Mouse (Mus musculus) lung, postnatal 0 days (tissue): ENCODE measurements around the gene Cmtm4. TPM values are rescaled to one million over a fixed set of nuclear protein-coding genes. Genes with fewer than 3 reads are reported as not detected.

Experiments
- ATAC-seq: fragments of 200-750 bp; cut with Nextera tagmentation; 2 replicates; pipeline ENCODE4 v1.8.0; 2017; ENCODE audit warnings: moderate library complexity
- DNase-seq: peaks from one replicate; pipeline ENCODE4 v3.0.0-alpha.2; 2016; ENCODE audit warnings: low spot score
- H3K27ac ChIP-seq: fragments of 300-500 bp; sonication (generic); 2 replicates; pipeline ENCODE4 v1.5.1; 2014; ENCODE audit warnings: antibody characterized with exemption, mild to moderate bottlenecking, low read length, mixed read lengths
- H3K27me3 ChIP-seq: fragments of 300-500 bp; sonication (generic); replicated peaks from 2 replicates; pipeline ENCODE4 v1.6.1; 2014; ENCODE audit warnings: low read length, mixed read lengths; ENCODE audit not compliant: insufficient read depth
- H3K36me3 ChIP-seq: fragments of 300-500 bp; sonication (generic); 2 replicates; pipeline ENCODE4 v1.6.1; 2014; ENCODE audit warnings: low read length, mixed read lengths; ENCODE audit not compliant: insufficient read depth
- H3K4me1 ChIP-seq: fragments of 300-500 bp; sonication (generic); 2 replicates; pipeline ENCODE4 v1.6.1; 2014; ENCODE audit warnings: antibody characterized with exemption, low read depth, low read length, mixed read lengths; ENCODE audit not compliant: insufficient read depth
- H3K4me2 ChIP-seq: fragments of 300-500 bp; sonication (generic); replicated peaks from 2 replicates; pipeline ENCODE4 v1.6.1; 2014; ENCODE audit warnings: low read depth, mild to moderate bottlenecking, low read length, moderate library complexity, mixed read lengths
- H3K4me3 ChIP-seq: fragments of 300-500 bp; sonication (generic); 2 replicates; pipeline ENCODE4 v1.5.1; 2014; ENCODE audit warnings: low read depth, low read length
- H3K9ac ChIP-seq: fragments of 300-500 bp; sonication (generic); replicated peaks from 2 replicates; pipeline ENCODE4 v1.6.1; 2014; ENCODE audit warnings: low read depth, mild to moderate bottlenecking
- H3K9me3 ChIP-seq: fragments of 300-500 bp; sonication (generic); 2 replicates; pipeline ENCODE4 v1.6.1; 2016; ENCODE audit warnings: low read length, mixed read lengths
- CTCF ChIP-seq: IDR thresholded peaks from 2 replicates; pipeline ENCODE4 v1.5.1; 2016; ENCODE audit warnings: antibody characterized with exemption, mild to moderate bottlenecking
- EP300 ChIP-seq: IDR thresholded peaks from 2 replicates; pipeline ENCODE4 v1.6.1; 2016; ENCODE audit warnings: antibody characterized with exemption, mild to moderate bottlenecking, control low read depth
- WGBS: fragments of 180-500 bp; shearing (Covaris S2); extraction: QIAGEN DNeasy Blood & Tissue Kit; methylation state at CpG from one replicate; pipeline ENCODE4 v1.1.7; 2014; 5-methylcytosine and 5-hydroxymethylcytosine counted together
- polyA plus RNA-seq: library from polyadenylated mRNA; unstranded; fragments of >200 nt; fragmentation: Nextera tagmentation; extraction: Ambion mirVana; gene quantifications from 2 replicates; pipeline ENCODE4 v1.2.1, GENCODE M21; 2015

Gene Cmtm4
- polyA plus RNA-seq, 1 experiment from 2014 or later: 3.5 TPM

DNA sequence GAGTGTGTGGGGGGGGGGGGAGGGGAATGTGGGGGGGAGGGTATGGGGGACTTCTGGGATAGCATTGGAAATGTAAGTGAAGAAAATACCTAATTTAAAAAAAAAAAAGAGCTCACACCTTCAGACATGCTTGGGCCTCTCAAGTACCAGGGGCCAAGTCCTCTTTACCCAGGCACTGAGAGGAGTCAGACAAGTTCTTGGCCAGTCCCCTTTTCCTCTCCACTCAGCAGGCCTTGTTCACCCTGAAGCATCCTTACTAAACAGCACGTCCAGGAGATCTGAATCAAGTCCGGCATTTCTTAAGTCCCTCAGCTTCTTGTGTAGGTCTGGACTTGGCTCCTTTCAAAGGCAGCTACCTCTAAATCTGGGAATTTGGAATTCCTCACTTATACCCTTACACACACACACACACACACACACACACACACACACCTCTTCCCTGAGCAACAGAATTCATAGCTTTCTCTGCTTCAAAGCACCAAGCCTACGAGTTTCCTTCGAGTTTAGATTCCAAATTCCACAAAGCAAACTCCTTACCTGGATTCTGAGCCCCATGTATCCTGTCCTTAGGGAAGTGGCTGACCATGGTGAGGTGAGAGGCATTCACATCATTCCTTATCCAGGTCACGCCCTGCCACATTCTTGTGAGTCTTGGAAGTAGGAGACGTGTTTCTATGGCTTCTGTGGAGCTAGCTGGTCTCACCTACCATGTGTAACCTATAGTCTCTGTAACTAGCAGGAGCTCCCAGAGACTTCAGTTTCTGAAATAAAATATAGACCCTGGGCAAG lies 10.9 kb upstream of the Cmtm4 start:
- Histone ChIP-seq H3K4me1 (no peaks in the 10 kb centered on the region), H3K9me3 (no peaks in the 10 kb centered on the region), H3K4me3 (no peak overlapping the region), H3K4me2 (no peak overlapping the region), H3K27me3 (no peaks in the 10 kb centered on the region), H3K9ac (no peak overlapping the region), H3K36me3 (no peaks in the 10 kb centered on the region), H3K27ac (peak overlapping the region; percentile 51)
- 55% methylated on average over 6 of the region's 6 CpGs for WGBS
- TF ChIP-seq CTCF (no peak), EP300 (peak; percentile 56)
- DNase-seq (peak; percentile 70), ATAC-seq (peak; percentile 92)

DNA sequence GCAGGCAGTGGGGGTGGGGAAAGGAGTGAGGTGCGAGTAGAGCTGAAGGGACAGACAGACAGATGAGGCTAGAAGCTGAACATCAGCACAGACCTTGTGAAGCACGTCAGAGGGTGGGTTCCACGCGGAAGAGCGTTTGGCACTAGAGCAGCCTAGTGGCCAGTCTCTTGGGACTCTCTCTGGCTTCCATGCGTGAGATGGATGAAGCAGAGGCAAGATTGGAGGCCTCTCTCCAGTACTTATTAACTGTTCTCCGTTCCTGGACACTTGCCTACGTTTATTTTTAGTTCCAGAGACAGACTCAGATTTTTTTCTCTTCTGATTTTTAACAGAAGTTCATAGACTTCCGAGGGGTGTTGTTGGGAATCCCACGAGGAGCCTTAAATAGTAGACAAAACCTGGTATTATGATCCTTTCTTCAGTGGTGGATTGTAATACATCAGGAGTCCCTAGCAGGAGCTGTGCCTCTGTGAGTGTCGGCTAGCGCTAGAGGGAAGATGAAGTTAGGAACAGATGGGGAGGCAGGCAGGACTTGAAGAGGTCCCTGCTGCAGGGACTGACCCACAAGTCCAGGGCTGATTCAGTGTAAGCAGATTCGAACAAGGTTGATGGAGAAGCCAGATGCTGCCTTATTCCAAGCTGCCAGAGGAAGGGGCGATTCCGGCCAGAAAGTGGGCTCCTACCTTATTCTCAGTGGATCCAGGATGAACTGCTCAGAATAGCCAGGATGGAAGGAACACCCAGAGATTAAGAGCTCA lies 10.0 kb upstream of the Cmtm4 start:
- no peaks in the 10 kb centered on the region for H3K27me3 ChIP-seq
- no peak overlapping the region for H3K4me3 ChIP-seq
- DNase-seq: peak; percentile 36
- H3K36me3 ChIP-seq: no peaks in the 10 kb centered on the region
- no peak overlapping the region for H3K27ac ChIP-seq
- no peaks in the 10 kb centered on the region for H3K9me3 ChIP-seq
- TF ChIP-seq CTCF (no peak), EP300 (no peak)
- ATAC-seq: no peak
- no peak overlapping the region for H3K4me2 ChIP-seq
- H3K9ac ChIP-seq: no peak overlapping the region
- H3K4me1 ChIP-seq: no peaks in the 10 kb centered on the region
- WGBS: 47% methylated on average over 15 of the region's 15 CpGs

DNA sequence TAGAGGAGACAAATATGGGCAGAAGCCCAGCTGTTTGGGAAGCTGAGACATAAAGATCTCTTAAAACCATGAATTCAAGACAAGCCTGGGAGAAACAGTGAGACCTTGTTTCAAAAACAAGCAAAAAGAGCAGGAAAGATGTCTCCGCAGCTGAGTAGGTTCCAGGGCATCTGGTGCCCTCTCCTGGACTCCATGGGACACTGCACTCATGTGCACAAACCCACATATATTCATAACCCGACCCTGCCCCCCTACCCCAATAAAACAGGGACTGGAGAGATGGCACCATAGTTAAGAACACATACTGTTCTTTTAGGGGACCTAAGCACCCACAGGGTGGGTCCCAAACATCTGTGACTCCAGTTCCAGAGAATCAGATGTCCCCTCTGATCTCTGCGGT lies 8.0 kb upstream of the Cmtm4 start:
- H3K36me3 ChIP-seq: no peaks in the 10 kb centered on the region
- no peaks in the 10 kb centered on the region for H3K4me1 ChIP-seq
- no peaks in the 10 kb centered on the region for H3K9me3 ChIP-seq
- TF ChIP-seq EP300 (no peak), CTCF (peak; percentile 66)
- H3K27me3 ChIP-seq: no peaks in the 10 kb centered on the region
- no peak overlapping the region for H3K27ac ChIP-seq
- no peak overlapping the region for H3K9ac ChIP-seq
- ATAC-seq: no peak
- 73% methylated on average over 3 of the region's 3 CpGs for WGBS
- H3K4me2 ChIP-seq: no peak overlapping the region
- peak; percentile 36 for DNase-seq
- no peak overlapping the region for H3K4me3 ChIP-seq

DNA sequence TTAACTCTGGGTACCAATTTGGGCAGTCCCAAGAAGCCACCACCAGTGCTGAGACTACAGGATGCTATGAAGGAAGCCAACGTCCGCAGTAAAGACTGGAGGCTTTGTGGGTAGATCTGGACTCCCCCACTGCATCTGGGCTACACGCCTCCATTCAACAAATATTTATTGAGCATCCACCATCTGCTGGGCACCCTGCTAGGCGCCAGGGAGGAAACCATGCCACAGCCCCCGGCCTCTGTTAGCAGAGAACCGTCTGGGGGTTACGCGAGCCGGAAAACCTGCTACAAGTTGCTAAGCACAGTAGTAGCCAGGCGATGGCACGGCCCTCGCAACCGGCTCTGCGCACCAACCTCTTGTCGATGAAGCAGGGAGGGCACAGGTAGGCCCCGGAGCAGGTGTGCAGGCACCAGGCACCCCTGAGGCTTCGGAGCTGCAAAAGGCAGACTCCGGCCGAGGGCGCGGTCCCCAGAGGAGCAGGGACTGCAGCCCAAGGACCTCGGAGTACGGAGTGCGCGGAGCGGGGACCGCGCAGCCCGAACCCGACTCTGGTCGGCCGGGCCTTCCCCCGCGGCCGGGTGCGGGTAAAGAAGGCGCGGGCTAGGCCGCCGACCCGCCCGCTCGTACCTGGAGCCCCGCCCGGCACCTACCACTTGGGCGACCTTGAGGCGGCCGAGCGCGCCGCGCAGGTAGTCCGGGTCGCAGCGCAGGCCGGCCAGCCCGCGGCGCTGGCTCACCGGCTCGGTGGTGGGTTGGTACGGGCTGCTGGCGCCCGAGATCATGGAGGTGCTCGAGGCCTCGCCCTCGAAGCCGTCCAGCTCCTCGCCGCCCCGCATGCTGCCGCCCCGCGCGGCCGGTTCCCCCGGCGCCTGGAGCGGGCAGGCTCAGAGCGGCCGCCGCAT lies 555 bp downstream of the Cmtm4 start:
- Histone ChIP-seq H3K27ac (peak overlapping the region; percentile 84), H3K9ac (peak overlapping the region; percentile 65), H3K27me3 (no peaks in the 10 kb centered on the region), H3K4me3 (peak overlapping the region; percentile 72), H3K9me3 (no peaks in the 10 kb centered on the region), H3K4me2 (peak overlapping the region; percentile 99), H3K36me3 (no peaks in the 10 kb centered on the region), H3K4me1 (no peaks in the 10 kb centered on the region; the same call in 1 of the 2 replicates)
- WGBS: under 1% methylated on average over 60 of the region's 82 CpGs
- ATAC-seq (peak; percentile 66), DNase-seq (no peak)
- no peak; the same call in 1 of the 2 replicates for TF ChIP-seq CTCF
- TF ChIP-seq EP300: no peak

DNA sequence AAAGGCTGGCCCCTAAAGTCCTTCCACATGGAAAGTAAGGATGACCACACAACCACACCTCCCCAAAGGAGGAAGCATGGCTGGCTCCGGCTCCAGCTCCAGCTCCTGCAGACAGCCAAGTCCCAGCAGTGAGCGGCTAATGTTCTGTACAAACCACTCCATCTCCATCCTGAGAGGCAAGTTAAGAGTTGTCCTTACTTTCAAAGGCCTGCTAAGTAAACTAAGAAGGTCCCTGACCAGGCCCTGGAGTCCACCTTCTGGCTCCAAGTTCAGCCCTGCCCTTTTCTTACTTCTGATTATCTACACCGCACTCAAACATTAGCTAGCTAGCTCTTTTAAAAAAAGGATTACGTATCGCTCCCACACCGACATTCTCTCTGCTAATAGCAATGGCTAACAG lies 1.8 kb downstream of the Cmtm4 start:
- Histone ChIP-seq H3K9me3 (no peaks in the 10 kb centered on the region), H3K36me3 (no peaks in the 10 kb centered on the region), H3K9ac (no peak overlapping the region), H3K4me2 (peak overlapping the region; percentile 99; the same call in 1 of the 2 replicates), H3K4me3 (0 out of 2 replicates have a peak overlapping the region, but pooled peaks have one; percentile 72), H3K27ac (0 out of 2 replicates have a peak overlapping the region, but pooled peaks have one; percentile 38), H3K4me1 (no peaks in the 10 kb centered on the region; the same call in 1 of the 2 replicates), H3K27me3 (no peaks in the 10 kb centered on the region)
- 48% methylated on average over 6 of the region's 6 CpGs for WGBS
- DNase-seq (peak; percentile 85), ATAC-seq (peak; percentile 86)
- no peak; the same call in 1 of the 2 replicates for TF ChIP-seq CTCF
- peak; percentile 70 for TF ChIP-seq EP300
